Mouse (Mus musculus) bone marrow macrophage, adult 2 months (primary cell): ENCODE results near the gene Spsb1. TPM values are rescaled to one million over a fixed set of nuclear protein-coding genes. Genes with fewer than 3 reads are reported as not detected.

Experiments used
- H3K27ac ChIP-seq: 2 replicates; pipeline ENCODE4 v1.5.1; 2012; ENCODE audit warnings: low read depth, low read length; ENCODE audit not compliant: insufficient read depth
- H3K4me1 ChIP-seq: 2 replicates; pipeline ENCODE4 v1.6.1; 2012; ENCODE audit warnings: low read length; ENCODE audit not compliant: control insufficient read depth, insufficient read depth
- H3K4me3 ChIP-seq: 2 replicates; pipeline ENCODE4 v1.5.1; 2012; ENCODE audit warnings: mild to moderate bottlenecking, low read length, moderate library complexity; ENCODE audit not compliant: insufficient read depth
- CTCF ChIP-seq: IDR thresholded peaks from 2 replicates; pipeline ENCODE4 v1.5.1; 2012; ENCODE audit warnings: low read depth, mild to moderate bottlenecking, low read length, moderate library complexity
- POLR2A ChIP-seq: IDR thresholded peaks from 2 replicates; pipeline ENCODE4 v1.6.1; 2012; ENCODE audit warnings: mild to moderate bottlenecking, low read depth, low read length, borderline replicate concordance
- polyA plus RNA-seq: library from polyadenylated mRNA; stranded (reverse); fragments of >200 nt; gene quantifications from 2 replicates; pipeline ENCODE4 v1.2.4, GENCODE M21; 2012; ENCODE audit not compliant: missing spikeins, insufficient read depth, insufficient read length

The Spsb1 gene
- polyA plus RNA-seq, 1 experiment = 1.2 TPM

- Histone ChIP-seq H3K4me1 (peaks cover 19% of the 10 kb centered on the region), H3K4me3 (no peak overlapping the region), H3K27ac (no peak overlapping the region)
- TF ChIP-seq CTCF (no peak), POLR2A (no peak)
Observed at GRCm38 (mm10) chr4:149855180-149855891, 99.5 kb downstream of the Spsb1 start.

- TF ChIP-seq CTCF (no peak), POLR2A (no peak)
- Histone ChIP-seq H3K4me3 (no peak overlapping the region), H3K27ac (no peak overlapping the region), H3K4me1 (peaks cover 19% of the 10 kb centered on the region)
Observed at GRCm38 (mm10) chr4:149854770-149855169, 100.1 kb downstream of the Spsb1 start.

- Histone ChIP-seq H3K4me1 (peaks cover 19% of the 10 kb centered on the region), H3K27ac (no peak overlapping the region), H3K4me3 (no peak overlapping the region)
- TF ChIP-seq POLR2A (no peak), CTCF (no peak)
Observed at GRCm38 (mm10) chr4:149854301-149854708, 100.5 kb downstream of the Spsb1 start.

- H3K27ac ChIP-seq = no peak overlapping the region
- no peak for TF ChIP-seq POLR2A
- TF ChIP-seq CTCF = no peak
Observed at GRCm38 (mm10) chr4:149853698-149854284, 101.1 kb downstream of the Spsb1 start.

GRCm38 (mm10) chr4:149851554-149851953 is 103.3 kb downstream of the Spsb1 start:
- H3K27ac ChIP-seq = no peak overlapping the region
- H3K4me3 ChIP-seq = no peak overlapping the region
- peaks cover 12% of the 10 kb centered on the region for H3K4me1 ChIP-seq
- TF ChIP-seq CTCF (no peak), POLR2A (no peak)

More at GRCm38 (mm10) chr4:149853698-149854284, 101.1 kb downstream of the Spsb1 start:
- Histone ChIP-seq H3K4me1 (peaks cover 19% of the 10 kb centered on the region), H3K4me3 (no peak overlapping the region)

GRCm38 (mm10) chr4:149850674-149851073 is 104.2 kb downstream of the Spsb1 start:
- TF ChIP-seq CTCF (no peak), POLR2A (no peak)
- no peak overlapping the region for H3K27ac ChIP-seq
- no peak overlapping the region for H3K4me3 ChIP-seq
- peaks cover 5% of the 10 kb centered on the region for H3K4me1 ChIP-seq

- TF ChIP-seq CTCF (no peak), POLR2A (no peak)
- no peak overlapping the region for H3K4me3 ChIP-seq
- no peak overlapping the region for H3K27ac ChIP-seq
- H3K4me1 ChIP-seq = peaks cover 5% of the 10 kb centered on the region
Observed at GRCm38 (mm10) chr4:149850045-149850444, 104.8 kb downstream of the Spsb1 start.

GRCm38 (mm10) chr4:149849035-149849434 is 105.8 kb downstream of the Spsb1 start:
- Histone ChIP-seq H3K27ac (no peak overlapping the region), H3K4me1 (peaks cover 5% of the 10 kb centered on the region), H3K4me3 (no peak overlapping the region)
- TF ChIP-seq POLR2A (no peak), CTCF (no peak)

GRCm38 (mm10) chr4:149846861-149847631 is 107.8 kb downstream of the Spsb1 start:
- Histone ChIP-seq H3K27ac (no peak overlapping the region), H3K4me1 (peaks cover 12% of the 10 kb centered on the region), H3K4me3 (no peak overlapping the region)
- no peak for TF ChIP-seq CTCF
- no peak for TF ChIP-seq POLR2A

Other genes with a start within 250 kb of the Spsb1 start
- gene Tmem201, start 217.0 kb downstream of the Spsb1 start, polyA plus RNA-seq = 1.9 and 3.6 TPM in 2 replicates
- gene Slc25a33, start 180.8 kb downstream of the Spsb1 start, polyA plus RNA-seq = 3.0 and 3.1 TPM in 2 replicates
- gene H6pd, start 54.0 kb upstream of the Spsb1 start, polyA plus RNA-seq = 35.4 and 41.1 TPM in 2 replicates
- gene Gpr157, start 132.3 kb upstream of the Spsb1 start, polyA plus RNA-seq = 4.8 and 5.1 TPM in 2 replicates
- 0.43 TPM in 1 of 2 replicates, not detected in the other for gene Slc2a5, start 164.2 kb upstream of the Spsb1 start, polyA plus RNA-seq
- gene Slc2a7, start 193.9 kb upstream of the Spsb1 start, polyA plus RNA-seq = not detected in 2 replicates
- not detected in 2 replicates for gene Car6, start 246.3 kb upstream of the Spsb1 start, polyA plus RNA-seq